Mouse (Mus musculus) hematopoietic stem cell, adult 5-6 weeks (primary cell): Measurements from ENCODE around the gene Gm10295. TPM values are rescaled to one million over a fixed set of nuclear protein-coding genes. Genes with fewer than 3 reads are reported as not detected.

Experiments used
- ATAC-seq, 2 experiments: fragments of 125-278 bp in 1 of 2; replicated peaks in 1 of 2; 2 replicates each; pipeline ENCODE4 v1.8.0; 2016 to 2017; ENCODE audit warnings: inconsistent platforms in 2 of 2, mild to moderate bottlenecking in 2 of 2, moderate number of reproducible peaks in 2 of 2, low read depth in 1 of 2, moderate TSS enrichment in 1 of 2; ENCODE audit not compliant: low FRiP score in 2 of 2, poor library complexity in 2 of 2, severe bottlenecking in 2 of 2, insufficient read depth in 1 of 2, low TSS enrichment in 1 of 2
- total RNA-seq: library from RNA; stranded (forward); fragments of 172-1452, 232-1000 nt; gene quantifications from 2 replicates; pipeline ENCODE4 v1.2.3, GENCODE M21; 2017

Gene Gm10295
- total RNA-seq = not detected in 2 replicates

DNA sequence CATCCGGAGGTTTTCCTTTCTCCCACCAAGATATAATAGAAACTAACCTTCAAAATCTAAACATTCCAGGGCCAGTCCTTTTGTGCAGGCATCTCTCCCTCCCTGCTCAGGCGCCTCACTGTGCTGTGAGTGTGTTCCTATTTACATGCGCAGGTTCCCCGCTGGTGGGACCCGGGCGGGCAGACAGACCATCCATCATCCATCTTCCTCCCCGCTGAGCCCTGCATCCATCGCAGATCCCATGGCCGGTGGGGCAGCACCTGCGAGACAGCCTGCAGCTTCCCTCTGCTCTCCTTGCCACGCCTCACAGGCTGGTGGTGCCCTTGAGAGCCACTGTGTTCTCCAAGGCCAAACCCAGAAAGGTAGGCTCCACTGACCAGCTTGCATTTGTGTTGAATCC lies at the start of gene Gm10295:
Gene Gm10295 (minus strand): TSS at position 122 of the 400 bp plus-strand sequence.
- ATAC-seq = no peak

DNA sequence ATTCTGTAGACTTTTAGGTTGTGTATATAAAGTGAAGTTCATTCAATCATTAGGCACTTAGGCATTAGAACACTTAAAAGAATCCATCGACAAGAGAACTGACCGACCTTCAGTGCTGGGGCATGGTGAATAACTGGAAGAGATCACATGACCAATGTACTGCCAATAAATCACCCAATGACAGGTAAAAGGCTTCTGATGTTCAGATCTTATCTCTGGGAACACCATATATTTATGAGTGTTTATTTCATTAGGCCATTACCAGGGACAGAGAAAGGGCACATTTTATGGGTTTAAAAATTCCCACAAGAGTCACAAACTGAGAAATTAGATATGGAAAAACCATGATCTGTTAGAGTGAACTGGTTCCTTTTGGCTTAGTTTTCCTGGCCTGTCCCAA lies 49.7 kb upstream of the Gm10295 start:
- no peak for ATAC-seq

DNA sequence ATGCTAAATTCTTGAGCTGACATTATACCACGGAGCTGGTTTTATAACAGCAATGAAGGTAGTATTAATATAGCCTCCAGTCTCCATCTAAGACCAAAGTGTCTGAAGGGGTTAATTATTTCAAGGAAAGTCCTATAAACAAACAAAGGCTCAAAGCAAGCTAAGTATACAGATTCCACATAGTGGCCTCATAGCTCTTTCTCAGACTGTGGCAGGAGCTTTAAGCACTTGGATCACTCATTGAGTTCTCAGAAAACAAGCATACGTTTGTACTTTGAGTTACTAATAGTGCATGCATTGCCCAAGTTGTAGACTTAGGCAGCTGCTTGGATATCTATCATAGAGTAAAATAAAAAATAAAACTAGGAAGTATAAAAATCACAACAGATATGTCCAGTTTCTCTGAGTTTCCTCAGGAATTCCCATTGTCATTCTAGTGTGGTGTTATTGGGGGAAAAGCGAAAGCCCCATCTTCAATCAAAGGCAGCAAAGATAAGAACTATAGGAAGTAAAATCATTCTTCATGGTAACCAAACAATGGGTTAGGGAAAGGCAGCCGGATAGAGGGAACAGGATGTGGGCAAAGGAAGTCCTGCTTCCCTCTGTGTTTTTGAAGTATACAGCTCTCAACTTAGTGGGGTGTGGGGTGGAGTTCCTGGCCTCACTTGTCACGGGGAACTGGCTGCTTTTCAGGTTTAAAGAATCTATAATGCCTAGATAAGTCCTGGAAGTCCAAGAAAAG lies 48.8 kb upstream of the Gm10295 start:
- peak in 1 of 2 experiments; percentile 32; a peak in 1 of 4 replicates for ATAC-seq

DNA sequence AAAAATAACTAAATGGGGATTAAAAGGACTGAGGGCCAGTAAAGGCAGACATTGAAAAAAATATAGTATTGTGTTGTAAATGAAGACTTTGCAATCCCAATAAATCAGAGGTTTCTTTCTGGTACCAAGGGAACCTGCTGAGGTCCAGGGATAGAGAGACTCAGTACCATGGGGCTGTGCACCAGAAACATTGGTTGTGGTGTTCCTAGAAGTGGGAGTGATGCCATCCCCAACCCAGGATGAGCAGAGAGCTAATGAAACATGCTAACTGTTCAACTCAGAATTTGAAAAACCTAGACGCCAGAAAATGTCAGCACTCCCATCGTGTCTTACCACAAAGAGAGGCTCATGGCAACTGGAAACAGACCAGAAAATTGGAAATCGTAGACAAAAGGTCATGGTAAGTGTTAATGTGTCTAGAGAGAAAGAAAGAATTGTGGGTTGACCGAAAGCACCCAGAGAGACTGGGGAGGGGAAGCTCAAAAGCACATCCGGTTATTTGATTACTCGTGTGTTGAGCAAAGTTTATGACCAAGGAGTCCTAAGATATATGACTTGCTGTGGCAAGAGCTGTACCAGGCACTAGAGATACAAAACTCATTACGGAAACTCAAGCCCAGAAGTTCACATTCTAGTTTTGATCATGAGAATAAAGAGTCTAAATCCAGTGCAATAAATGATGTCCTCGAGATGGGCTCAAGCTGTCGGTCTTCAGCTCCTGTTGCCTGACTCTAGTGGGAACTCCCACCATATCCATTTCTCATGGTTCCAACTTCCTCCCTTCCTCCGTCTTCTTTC lies 47.9 kb upstream of the Gm10295 start:
- ATAC-seq = no peak

DNA sequence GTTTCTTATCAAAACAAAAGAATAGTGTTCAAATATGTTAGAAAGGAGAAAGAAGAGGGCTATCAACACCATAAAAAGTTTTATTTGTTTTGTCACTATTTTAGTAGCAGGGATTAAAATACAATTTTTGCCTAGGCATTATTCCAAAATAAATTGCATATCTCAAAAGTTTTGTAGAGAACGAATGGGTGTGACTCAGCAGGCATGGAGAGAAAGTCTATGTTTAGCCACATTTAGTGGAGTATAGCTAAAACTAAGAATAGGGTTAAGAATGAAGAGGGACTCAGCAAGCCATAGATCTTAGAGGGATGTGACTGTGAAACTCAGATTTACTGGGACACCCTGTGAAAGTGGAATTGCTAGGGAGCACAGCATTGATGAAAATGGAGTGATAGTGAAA lies 47.1 kb upstream of the Gm10295 start:
- no peak for ATAC-seq

DNA sequence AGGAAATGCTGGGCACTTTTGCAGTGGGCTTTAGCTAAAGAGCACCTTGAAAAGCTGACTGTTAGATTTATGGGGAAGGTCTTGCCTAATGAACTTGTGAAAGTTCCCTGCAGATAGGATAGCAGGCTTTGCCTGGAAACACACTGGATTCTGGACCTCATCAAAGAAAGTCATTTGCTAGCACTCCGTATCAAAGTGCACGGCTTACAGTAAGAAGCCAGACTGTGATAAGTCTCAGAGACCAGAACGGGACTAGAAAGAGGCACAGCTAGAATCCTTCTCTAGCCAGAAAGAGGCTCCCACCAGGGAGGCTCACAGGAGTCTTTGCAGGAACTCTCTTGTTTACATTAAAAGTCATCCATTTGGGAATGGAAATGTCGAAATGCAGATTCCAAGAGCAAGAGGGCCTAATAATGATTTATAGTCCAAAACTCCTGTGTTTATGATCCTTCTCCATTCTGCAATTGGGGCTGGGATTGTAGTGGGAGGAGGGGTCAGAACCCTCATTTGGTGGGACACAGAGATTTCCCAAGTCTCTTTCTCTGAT lies 41.6 kb upstream of the Gm10295 start:
- no peak for ATAC-seq

DNA sequence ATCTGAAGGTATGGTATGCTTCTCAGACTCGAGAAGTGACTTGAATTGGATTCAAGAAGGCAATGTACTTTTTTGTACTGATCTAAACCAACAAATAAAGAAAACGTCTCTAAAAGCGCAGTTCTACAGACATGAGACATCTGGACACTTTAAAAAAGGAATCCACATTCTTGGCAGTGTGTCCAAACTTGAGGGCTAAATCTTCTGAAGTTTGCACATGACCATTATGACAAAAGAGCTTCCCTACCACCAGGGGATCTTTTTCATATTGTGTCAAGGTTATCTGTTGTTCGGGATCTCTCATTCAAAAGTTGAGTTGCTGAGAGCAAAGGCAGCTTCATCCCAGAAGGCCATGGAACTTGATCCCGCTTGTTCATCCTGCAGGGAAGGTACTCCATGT lies 40.0 kb upstream of the Gm10295 start:
- no peak for ATAC-seq

DNA sequence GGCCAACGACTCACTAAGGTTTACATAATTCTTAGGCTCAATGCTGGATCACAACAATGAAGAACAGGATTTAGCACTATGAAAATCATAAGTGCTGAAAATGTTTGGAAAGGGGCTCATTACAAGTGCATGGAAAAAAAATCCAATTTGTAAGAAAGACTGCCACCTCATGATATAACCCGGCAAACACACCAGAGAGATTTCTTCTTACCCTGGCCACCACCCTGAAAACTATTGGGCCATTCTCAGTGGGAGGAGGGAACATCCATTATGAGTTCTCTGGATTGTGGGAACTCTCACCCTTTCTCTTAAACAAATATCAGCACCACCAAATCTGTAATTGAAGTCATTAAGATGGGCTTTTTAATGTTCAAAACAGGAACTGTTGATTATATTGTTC lies 39.0 kb upstream of the Gm10295 start:
- ATAC-seq = no peak

DNA sequence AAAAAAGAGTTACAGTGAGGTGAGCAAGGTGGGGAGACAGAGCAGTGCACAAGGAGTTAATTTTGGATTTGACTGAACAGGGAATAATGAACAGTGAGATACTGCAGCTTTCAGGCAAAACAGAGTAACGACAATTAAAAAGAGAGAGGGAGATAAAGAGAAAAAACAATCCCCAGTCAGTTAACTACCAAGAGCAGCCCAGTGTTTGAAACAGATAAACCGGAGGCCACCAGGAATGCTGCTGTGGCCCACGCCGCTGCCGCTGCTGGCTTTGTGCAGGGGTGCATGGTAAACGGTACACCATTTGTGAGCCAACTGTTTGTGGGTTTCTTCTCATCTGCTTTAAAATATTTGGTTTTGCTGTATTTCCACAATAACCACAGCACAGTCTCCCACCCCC lies 34.8 kb upstream of the Gm10295 start:
- peak; percentile 79 to 80 for ATAC-seq

DNA sequence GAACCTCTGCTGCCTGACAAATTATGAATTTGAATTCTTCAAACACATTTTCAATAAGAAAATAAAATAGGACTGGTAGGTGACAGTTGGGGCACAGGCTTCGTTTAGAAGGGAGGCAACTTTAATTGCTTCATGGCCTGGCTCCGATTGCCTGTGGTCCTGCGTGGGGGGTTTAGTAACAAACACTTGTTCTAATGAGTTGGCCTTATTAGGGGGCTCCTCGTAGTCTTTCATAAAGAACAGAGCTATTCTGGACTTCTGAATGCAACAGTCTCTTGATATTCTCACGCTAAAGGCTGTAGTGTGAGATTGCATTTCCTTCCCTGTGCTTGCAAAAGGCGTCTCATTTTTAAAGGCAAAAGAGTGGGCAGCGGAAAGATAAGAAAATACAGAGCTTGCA lies 33.6 kb upstream of the Gm10295 start:
- no peak for ATAC-seq

DNA sequence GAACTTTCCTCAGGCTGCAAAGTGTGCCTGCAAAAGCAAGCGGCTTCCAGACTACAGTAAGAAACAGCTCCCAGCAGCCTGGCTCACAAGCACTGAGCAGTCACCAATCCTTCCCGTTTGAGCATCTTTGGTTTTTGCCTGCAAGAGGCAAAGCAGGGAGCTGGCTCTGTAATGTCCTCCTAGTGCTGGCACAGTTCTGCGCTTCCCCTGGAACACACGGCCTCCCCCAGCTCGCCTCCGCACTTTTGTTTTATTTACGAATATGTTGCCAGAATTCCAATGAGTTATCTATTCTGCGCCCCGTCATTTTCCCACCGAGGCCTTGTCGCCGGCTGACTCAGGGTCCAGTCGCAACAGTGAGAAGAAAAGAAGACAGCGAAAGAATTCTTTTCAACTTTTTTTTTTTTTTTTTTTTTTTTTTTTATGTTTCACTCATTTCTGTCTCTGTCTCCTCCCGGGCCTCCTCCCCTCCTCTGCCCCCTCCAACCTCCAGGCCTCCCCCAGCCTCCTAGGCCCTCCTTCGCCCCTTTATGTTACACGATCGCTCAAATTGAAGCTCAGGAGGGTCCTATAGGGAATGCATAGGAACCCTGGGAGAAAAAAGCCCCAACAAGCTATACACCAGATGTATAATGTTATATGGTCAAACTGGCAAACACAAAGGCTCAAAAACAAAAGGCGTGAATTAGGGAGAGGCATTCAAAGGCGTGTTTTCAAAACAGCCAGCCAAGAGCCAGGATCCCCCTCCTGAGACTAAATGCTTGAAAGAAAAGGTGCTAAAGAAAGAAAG lies 32.3 kb upstream of the Gm10295 start:
- no peak for ATAC-seq

DNA sequence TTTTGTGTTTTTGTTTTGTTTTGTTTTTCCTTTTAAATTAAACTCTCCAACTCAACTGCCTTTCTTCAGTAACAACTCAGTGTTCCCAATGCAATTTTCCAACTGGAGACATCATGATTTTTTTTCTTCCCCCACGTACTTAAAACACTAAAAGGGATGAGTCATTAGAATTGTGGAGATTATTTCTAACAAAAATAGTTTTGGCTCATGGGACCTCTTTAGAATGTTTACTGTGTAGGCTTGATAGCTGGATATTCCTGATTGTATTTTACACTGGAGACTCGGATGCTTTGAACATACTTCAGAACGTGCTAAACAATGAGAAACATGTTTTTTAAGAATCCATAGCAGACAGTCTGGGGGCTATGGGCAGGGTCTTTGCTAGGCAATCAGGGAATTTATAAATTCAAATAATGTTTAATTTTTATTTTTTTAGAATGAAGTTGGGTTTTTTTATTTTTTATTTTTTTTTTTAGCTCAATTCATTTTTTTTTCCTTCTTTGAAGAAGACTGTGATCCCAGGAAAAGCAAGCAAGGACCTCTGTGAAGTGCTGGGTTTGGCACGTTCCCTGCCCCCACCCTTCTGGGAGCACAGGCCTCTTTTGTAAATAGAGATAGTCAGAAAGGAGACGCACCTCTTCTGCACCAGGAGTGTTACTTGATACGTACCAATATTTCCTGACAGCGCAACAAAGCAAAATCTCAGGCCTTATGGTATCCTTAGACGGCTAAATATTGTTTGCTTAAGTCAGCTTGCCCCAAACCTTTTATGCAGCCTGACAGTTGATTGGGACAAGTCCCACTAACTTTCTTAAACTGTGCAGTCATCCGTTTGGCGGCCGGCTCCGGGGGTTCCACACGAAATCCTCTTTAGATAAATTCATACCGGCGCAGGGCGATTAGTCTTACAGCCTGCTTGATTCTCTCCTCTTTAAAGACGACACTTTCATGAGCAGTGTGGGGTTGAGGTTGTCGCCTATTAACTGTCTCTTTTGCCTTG lies 28.8 kb upstream of the Gm10295 start:
- no peak for ATAC-seq

DNA sequence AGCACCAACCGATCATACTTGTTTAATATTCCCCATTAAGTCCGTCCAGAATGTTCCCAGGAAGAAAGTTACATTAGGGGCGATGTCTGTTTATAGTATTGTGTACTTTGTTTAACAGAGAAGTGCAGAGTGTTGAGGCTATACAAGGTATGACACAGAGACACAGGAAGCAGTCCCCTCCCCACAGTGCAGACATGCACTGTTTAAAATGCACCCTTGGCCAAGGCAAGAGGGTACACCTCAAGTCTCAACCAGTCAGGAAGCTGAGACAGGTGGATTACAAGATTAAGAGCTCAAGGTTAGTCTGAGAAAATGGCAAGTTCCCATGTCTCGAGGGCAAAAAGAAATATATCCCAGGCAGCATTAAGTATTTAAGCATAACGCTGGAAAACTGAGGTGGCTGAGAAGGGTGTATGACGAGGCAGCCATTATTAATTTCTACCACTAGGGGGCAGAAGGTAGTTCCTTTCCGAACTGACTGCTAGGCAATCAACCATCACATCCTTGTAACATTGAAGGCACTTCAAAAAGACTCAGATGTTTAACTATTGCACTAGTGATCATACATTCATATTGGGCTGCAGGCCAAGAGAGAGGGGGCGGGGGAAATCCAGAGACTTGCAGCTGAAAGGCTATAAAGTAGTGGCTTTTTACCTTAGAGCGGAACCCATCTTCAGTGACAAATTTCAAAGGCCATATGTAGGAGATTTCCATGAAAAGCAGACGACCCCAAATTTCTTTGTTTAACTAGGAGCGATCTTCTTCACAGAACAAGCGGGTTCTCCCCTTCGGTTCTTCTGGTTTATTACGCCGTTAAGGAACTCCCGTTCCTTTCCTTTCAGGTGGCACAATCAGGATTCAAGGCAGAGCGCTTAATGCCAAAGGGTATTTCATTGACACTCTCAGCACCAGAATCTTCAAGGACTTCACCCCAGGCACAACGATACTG lies 27.8 kb upstream of the Gm10295 start:
- ATAC-seq = peak; percentile 67 to 80; a peak in 3 of 4 replicates

DNA sequence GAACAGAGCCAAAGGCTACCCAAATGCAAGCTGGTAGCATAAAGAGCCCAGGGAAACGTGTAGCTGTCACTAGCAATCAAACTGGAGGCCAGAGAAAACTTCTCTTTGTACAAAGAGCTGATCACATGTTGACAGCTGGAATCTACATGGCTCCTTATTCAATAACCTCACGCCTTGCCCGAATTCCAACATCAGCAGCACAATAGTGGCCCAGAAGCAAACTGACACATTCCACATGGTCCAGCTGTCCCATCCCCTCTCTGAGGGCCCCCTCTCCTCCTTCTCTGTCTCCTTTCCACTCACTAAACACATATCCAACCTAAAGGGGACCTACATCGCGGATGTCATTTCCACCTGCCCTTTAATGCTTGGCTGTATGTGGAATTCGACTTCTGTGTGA lies 26.7 kb upstream of the Gm10295 start:
- no peak for ATAC-seq

DNA sequence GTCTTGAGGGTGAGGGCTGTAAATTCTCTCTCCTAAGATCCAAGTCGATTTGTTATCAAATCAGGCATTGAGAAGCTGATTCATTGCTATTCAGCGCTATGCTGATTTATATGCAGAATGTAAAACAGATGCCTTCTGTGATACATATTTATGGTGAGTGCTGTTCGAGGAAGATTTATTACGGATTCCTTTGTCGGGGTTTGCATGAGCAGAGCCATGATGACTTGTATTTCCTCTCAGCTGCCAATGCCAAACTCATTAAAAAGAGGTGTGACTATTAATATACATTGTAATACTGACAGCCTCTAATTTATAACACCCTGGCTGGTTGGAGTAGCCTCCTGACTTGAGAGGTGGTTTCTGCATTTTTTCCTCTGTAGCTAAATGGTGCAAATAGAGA lies 22.8 kb upstream of the Gm10295 start:
- no peak for ATAC-seq

DNA sequence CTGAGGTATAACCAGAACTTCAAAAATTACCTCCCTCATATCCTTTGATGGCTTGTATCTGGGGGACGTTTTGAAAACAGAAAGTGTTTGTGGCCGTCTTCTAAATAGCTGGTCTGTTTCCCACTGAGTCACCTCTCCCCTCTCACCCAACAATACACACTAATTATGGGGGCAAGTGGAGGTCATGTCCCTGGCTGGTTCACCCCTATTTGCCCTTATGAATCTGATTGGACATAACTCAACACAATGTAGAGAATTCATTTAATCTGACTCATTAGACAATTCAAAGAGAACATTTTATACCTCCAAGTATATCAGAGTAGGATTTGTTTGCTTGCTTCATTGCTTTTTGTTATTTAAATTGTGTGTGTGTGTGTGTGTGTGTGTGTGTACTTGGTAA lies 20.6 kb upstream of the Gm10295 start:
- ATAC-seq = no peak
